Mouse (Mus musculus): ENCODE measurements around the gene Olfr1179. TPM values are rescaled to one million over a fixed set of nuclear protein-coding genes. Genes with fewer than 3 reads are reported as not detected.
"Not testable (repeated sequence)": the region's sequence is repeated elsewhere in the genome, so short reads cannot be mapped to it uniquely, and the experiment has no call there.

Olfr1179 gene
- total RNA-seq (2021), result not detected
- long read RNA-seq, experiment 1, result 0 reads
- long read RNA-seq, experiment 2, result 0 reads

GRCm38 (mm10) chr2:88406353-88406752 lies at the start of gene Olfr1179:
Olfr1179 (minus strand) TSS chr2:88406453.
- intact Hi-C loops (cut with DNase I), result no loop called here
- no peak for DNase-seq (ENCODE audit: low spot score in 2 of 2)

DNA sequence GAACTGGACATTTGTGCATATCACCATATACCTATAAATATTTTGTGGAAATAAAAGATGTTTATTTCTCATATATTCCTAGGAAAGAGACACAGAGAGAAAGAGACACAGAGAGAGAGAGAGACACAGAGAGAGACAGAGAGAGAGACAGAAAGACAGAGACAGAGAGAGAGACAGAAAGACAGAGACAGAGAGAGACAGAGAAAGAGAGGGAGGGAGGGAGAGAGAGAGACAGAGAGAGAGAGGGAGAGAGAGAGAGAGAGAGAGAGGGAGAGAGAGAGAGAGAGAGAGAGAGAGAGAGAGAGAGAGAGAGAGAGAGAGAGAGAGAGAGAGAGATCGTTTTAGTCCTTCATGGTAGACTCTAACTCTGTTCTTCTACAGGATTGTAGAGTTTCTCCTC lies 48.3 kb upstream of the Olfr1179 start, which contains the start of gene Olfr1183:
Gene Olfr1183 (plus strand): TSS at position 301 of the 400 bp plus-strand sequence.
- intact Hi-C loops (cut with DNase I), result not testable (repeated sequence)

GRCm38 (mm10) chr2:88449031-88449430 lies 42.8 kb upstream of the Olfr1179 start, which contains the start of gene Gm13757:
Gm13757 (minus strand) TSS chr2:88449131.
- intact Hi-C loops (cut with DNase I), result no loop called here
- no peak for DNase-seq (ENCODE audit: low spot score in 2 of 2)

More for the DNA sequence above, 48.3 kb upstream of the Olfr1179 start, which contains the start of gene Olfr1183:
- DNase-seq (ENCODE audit: low spot score in 2 of 2), result not testable (repeated sequence)

GRCm38 (mm10) chr2:88426071-88426470 lies 19.8 kb upstream of the Olfr1179 start, which contains the start of gene Olfr1181:
Olfr1181 (minus strand) TSS chr2:88426171.
- DNase-seq (ENCODE audit: low spot score in 2 of 2), result no peak
- intact Hi-C loops (cut with DNase I), result no loop called here

GRCm38 (mm10) chr2:88419051-88419450 lies 12.8 kb upstream of the Olfr1179 start, which contains the start of gene Olfr1180:
Olfr1180 (minus strand) TSS chr2:88419151.
- intact Hi-C loops (cut with DNase I), result no loop called here
- DNase-seq (ENCODE audit: low spot score in 2 of 2), result no peak

DNA sequence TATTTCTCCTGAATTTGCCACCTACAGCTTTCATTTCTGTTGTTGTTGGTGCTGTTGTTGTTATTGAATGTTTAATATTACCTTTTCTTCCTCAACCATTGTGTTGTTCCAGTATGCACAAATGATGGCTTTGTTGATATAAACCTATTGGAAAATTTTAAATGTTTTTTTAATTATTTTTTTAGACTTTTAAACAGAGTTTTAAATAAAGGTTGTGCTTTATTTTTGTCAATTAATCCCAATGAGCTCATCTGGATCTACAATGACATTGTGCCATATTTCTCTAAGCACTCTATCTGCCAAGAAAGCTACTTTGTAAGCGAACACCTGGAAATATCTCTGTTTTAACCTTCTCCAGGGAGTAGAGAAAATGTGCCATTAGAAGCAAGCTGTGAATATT lies 19.5 kb downstream of the Olfr1179 start, which contains the start of gene Olfr1178:
Gene Olfr1178 (plus strand): TSS at position 301 of the 400 bp plus-strand sequence.
- DNase-seq (ENCODE audit: low spot score in 2 of 2), result no peak
- intact Hi-C loops (cut with DNase I), result no loop called here

- intact Hi-C loops (cut with DNase I), result no loop called here
- peak; percentile 6 to 22 for DNase-seq (ENCODE audit: low spot score in 2 of 2)
These were observed 49.9 kb downstream of the Olfr1179 start for GRCm38 (mm10) chr2:88356304-88356703.

Other genes starting within 250 kb of the Olfr1179 start
- not detected for gene Olfr1168, start 224.6 kb downstream of the Olfr1179 start, total RNA-seq (2021)
- gene Olfr1170, start 178.1 kb downstream of the Olfr1179 start, total RNA-seq (2021), result not detected
- gene Olfr1173, start 126.6 kb downstream of the Olfr1179 start, total RNA-seq (2021), result not detected
- gene Olfr1174-ps, start 91.3 kb downstream of the Olfr1179 start, total RNA-seq (2021), result not detected
- gene Olfr1175-ps, start 79.2 kb downstream of the Olfr1179 start, total RNA-seq (2021), result not detected
- not detected for gene Olfr1176, start 69.7 kb downstream of the Olfr1179 start, total RNA-seq (2021)
- gene Olfr1177-ps, start 60.0 kb downstream of the Olfr1179 start, total RNA-seq (2021), result not detected
- not detected for gene Olfr1178, start 19.4 kb downstream of the Olfr1179 start, total RNA-seq (2021)
- not detected for gene Olfr1180, start 12.7 kb upstream of the Olfr1179 start, total RNA-seq (2021)
- not detected for gene Olfr1181, start 19.7 kb upstream of the Olfr1179 start, total RNA-seq (2021)
- not detected for gene Gm13757, start 42.7 kb upstream of the Olfr1179 start, total RNA-seq (2021)
- gene Olfr1183, start 48.4 kb upstream of the Olfr1179 start, total RNA-seq (2021), result not detected
- not detected for gene Olfr1184, start 77.1 kb upstream of the Olfr1179 start, total RNA-seq (2021)
- not detected for gene Olfr1185-ps1, start 86.9 kb upstream of the Olfr1179 start, total RNA-seq (2021)
- not detected for gene Olfr1186, start 112.1 kb upstream of the Olfr1179 start, total RNA-seq (2021)
- gene Olfr1188, start 150.5 kb upstream of the Olfr1179 start, total RNA-seq (2021), result not detected
- not detected for gene Olfr1189, start 180.0 kb upstream of the Olfr1179 start, total RNA-seq (2021)
- not detected for gene Olfr1191-ps1, start 234.1 kb upstream of the Olfr1179 start, total RNA-seq (2021)
- not detected for gene Olfr1192-ps1, start 242.1 kb upstream of the Olfr1179 start, total RNA-seq (2021)

Measured in left cerebral cortex, postnatal 14 days (tissue).